Mouse (Mus musculus) heart, postnatal 0 days (tissue): Measurements from ENCODE around the gene Defb43.

Experiments used
- CTCF ChIP-seq: IDR thresholded peaks from 2 replicates; pipeline ENCODE4 v1.5.1; 2016; ENCODE audit warnings: antibody characterized with exemption, control low read depth, low read depth
- EP300 ChIP-seq: IDR thresholded peaks from 2 replicates; pipeline ENCODE4 v1.6.1; 2016; ENCODE audit warnings: antibody characterized with exemption, low read depth

DNA sequence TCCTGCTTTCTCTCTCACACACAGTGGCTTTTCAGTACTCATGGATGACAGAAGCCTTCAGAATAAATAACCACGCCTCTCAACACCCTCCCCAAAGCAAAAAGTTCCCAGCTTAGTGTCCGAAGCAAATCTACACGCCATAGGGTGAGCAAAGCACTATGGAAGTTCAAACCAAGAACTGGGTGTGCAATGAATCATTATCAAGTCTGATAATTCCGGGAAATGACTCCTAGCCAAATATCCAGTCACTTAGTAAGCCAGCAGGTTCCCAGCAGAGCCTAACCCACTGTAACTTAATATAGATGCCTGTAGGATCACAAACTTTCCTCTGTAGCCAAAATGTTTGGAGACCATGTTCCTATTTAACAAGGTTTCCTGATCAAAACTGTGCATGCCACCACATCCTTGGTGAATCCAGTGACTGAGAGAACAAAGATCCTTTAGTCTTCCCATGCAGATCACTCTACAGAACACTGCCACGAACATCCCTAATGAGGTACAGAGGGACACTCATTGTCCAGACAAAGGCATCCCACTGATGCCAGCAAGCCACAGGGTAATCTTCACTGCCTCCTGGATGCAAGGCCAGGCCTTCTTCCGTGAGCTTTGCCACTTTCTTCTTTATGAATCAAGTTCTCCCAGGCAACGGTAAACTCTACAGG lies 19.6 kb upstream of the Defb43 start:
- TF ChIP-seq CTCF: no peak
- no peak for TF ChIP-seq EP300
